Mouse (Mus musculus): ENCODE results near the gene Mamdc2.

GRCm38 (mm10) chr19:23299987-23300386, 148.3 kb downstream of the Mamdc2 start:
- no peak for TF ChIP-seq POLR2A (IDR thresholded peaks at IDR 0.05; ENCODE audit: extremely low read depth, insufficient read depth, low read length)
- TF ChIP-seq CTCF (IDR thresholded peaks at IDR 0.05; ENCODE audit: low read depth, low read length) = no peak
